Mouse (Mus musculus) telencephalon, adult 2 months (tissue): ENCODE results near the gene Ift22.
A peak's percentile ranks its signal among the peaks of the same experiment; 100 is the strongest.

ENCODE experiments used
- DNase-seq: peaks from one replicate; pipeline ENCODE4 v3.0.0-alpha.2; 2011; ENCODE audit warnings: low read depth, low spot score

Ift22 gene

GRCm38 (mm10) chr5:136907991-136908857 is at the start of gene Ift22:
Gene Ift22, plus strand, starts transcription at chr5:136908150.
- DNase-seq: peak; percentile 94

- no peak for DNase-seq
These were observed 46.6 kb upstream of the Ift22 start for GRCm38 (mm10) chr5:136861191-136861940.

GRCm38 (mm10) chr5:136862806-136863205 is 45.1 kb upstream of the Ift22 start:
- DNase-seq: no peak

- DNase-seq: no peak
These were observed 44.7 kb upstream of the Ift22 start for GRCm38 (mm10) chr5:136863276-136863675.

GRCm38 (mm10) chr5:136863961-136864674 is 43.8 kb upstream of the Ift22 start:
- DNase-seq: no peak

- no peak for DNase-seq
These were observed 40.2 kb upstream of the Ift22 start for GRCm38 (mm10) chr5:136867706-136868105.

- no peak for DNase-seq
These were observed 38.4 kb upstream of the Ift22 start for GRCm38 (mm10) chr5:136869451-136870114.

GRCm38 (mm10) chr5:136872417-136872816 is 35.5 kb upstream of the Ift22 start:
- DNase-seq: no peak

- no peak for DNase-seq
These were observed 33.7 kb upstream of the Ift22 start for GRCm38 (mm10) chr5:136874271-136874670.

- no peak for DNase-seq
These were observed 27.8 kb upstream of the Ift22 start for GRCm38 (mm10) chr5:136880101-136880500.

- DNase-seq: peak; percentile 38
These were observed 26.5 kb upstream of the Ift22 start for GRCm38 (mm10) chr5:136881380-136882009.

GRCm38 (mm10) chr5:136882055-136882787 is 25.7 kb upstream of the Ift22 start:
- no peak for DNase-seq

GRCm38 (mm10) chr5:136882788-136883439 is 25.0 kb upstream of the Ift22 start, which contains the start of gene Col26a1:
Gene Col26a1, minus strand, starts transcription at chr5:136883209.
- DNase-seq: no peak

- DNase-seq: no peak
These were observed 21.0 kb upstream of the Ift22 start for GRCm38 (mm10) chr5:136886957-136887356.

- DNase-seq: no peak
These were observed 19.2 kb upstream of the Ift22 start for GRCm38 (mm10) chr5:136888539-136889355.

- DNase-seq: no peak
These were observed 13.0 kb upstream of the Ift22 start for GRCm38 (mm10) chr5:136894840-136895528.

- no peak for DNase-seq
These were observed 12.4 kb upstream of the Ift22 start for GRCm38 (mm10) chr5:136895529-136895963.

GRCm38 (mm10) chr5:136904621-136905020 is 3.3 kb upstream of the Ift22 start:
- DNase-seq: no peak
